Comparison of ENCODE assay signal across 7 mouse cellular contexts in the genomic region with DNA sequence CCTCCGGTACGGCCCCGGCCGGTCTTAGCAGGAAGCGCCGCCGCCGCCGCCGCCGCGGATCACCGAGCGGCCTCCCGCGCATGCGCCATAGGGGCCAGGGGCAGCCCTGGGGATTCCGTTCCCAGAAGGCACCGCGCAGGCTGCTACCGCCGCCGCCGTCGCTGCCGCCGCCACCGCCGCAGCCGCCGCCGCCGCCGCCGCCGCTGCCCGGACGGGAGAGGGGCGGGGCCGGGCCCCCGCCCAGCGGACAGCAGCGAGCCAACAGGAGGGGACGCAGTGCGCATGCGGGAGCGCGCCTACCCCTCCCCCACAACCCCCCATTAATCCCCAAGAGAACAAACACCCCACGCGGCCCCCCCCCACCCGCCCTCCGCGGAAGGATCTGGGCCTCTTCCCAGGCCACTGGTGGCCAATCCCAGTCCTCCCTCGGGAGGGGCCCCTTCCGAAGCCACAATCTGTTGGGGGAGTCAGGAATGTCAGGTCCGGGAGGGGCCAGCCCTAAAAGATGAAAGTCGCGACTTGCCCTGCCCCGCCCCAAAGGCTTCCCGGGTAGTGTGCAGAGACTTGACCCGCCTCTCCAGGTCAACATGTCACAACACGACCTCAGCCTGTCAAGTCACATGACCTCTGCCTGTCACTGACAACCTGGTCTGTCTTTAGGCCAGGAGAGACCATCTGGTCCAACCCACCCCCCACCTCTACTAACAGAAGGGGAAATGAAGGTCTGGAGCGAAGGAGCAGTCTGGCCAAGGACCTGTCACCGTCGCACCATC. TPM values are rescaled to one million over a fixed set of nuclear protein-coding genes. Genes with fewer than 3 reads are reported as not detected.
DNase-seq lines count a peak whose midpoint lies in the region; ATAC-seq lines count a peak whose summit lies in the region.

A gene (minus strand): TSS at position 219 of the 773 bp plus-strand sequence.

- H3K36me3 ChIP-seq in intestine, embryonic 14.5 days (ENCODE audit: control insufficient read depth, insufficient read depth, low read length), result peaks cover 41% of the 10 kb centered on the region
- peaks cover 11% of the 10 kb centered on the region; the same call in 1 of the 2 replicates for H3K36me3 ChIP-seq in midbrain, embryonic 11.5 days (ENCODE audit: control insufficient read depth, insufficient read depth, low read length)

- H3K4me2 ChIP-seq in intestine, embryonic 14.5 days (ENCODE audit: low read length), result peak within 1 kb of the TSS; percentile 91
- H3K4me2 ChIP-seq in midbrain, embryonic 11.5 days, result peak within 1 kb of the TSS; percentile 93

- H3K9ac ChIP-seq in intestine, embryonic 14.5 days (ENCODE audit: low read length), result peak within 1 kb of the TSS; percentile 77
- peak within 1 kb of the TSS; percentile 85 for H3K9ac ChIP-seq in midbrain, embryonic 11.5 days (ENCODE audit: low read length)

- ATAC-seq in intestine, embryonic 14.5 days (replicated peaks; ENCODE audit: low FRiP score, low TSS enrichment, low read depth), result peak; percentile 22
- peak; percentile 31 for ATAC-seq in midbrain, embryonic 11.5 days (ENCODE audit: low FRiP score)

- WGBS in intestine, embryonic 14.5 days, result under 1% methylated on average over 42 of the region's 65 CpGs
- 0% methylated on average over 49 of the region's 65 CpGs for WGBS in midbrain, embryonic 11.5 days

- H3K4me1 ChIP-seq in intestine, embryonic 14.5 days (replicated peaks; ENCODE audit: control insufficient read depth, insufficient read depth, low read length), result peaks cover 41% of the 10 kb centered on the region
- peaks cover 45% of the 10 kb centered on the region for H3K4me1 ChIP-seq in midbrain, embryonic 11.5 days (ENCODE audit: control insufficient read depth, insufficient read depth, low read length)

- H3K27ac ChIP-seq in intestine, embryonic 14.5 days (ENCODE audit: low read depth), result peak within 1 kb of the TSS; percentile 97
- H3K27ac ChIP-seq in midbrain, embryonic 11.5 days (ENCODE audit: low read depth, low read length), result peak within 1 kb of the TSS; percentile 97

- no peaks in the 10 kb centered on the region for H3K9me3 ChIP-seq in intestine, embryonic 14.5 days (ENCODE audit: control insufficient read depth, low read length)
- H3K9me3 ChIP-seq in midbrain, embryonic 11.5 days (ENCODE audit: control insufficient read depth, low read length), result no peaks in the 10 kb centered on the region

- intact Hi-C loops in left cerebral cortex, postnatal 36 days (cut with DNase I), result loop anchor here (2.0 kb wide), 1 partner anchor 22 kb away; a partner anchor contains a TSS

- peak within 1 kb of the TSS; percentile 78 for H3K4me3 ChIP-seq in intestine, embryonic 14.5 days (ENCODE audit: low read depth, low read length)
- peak within 1 kb of the TSS; percentile 64 for H3K4me3 ChIP-seq in midbrain, embryonic 11.5 days (ENCODE audit: low read depth, low read length)

- no peaks in the 10 kb centered on the region for H3K27me3 ChIP-seq in intestine, embryonic 14.5 days (replicated peaks; ENCODE audit: control insufficient read depth, insufficient read depth, low read length)
- no peaks in the 10 kb centered on the region for H3K27me3 ChIP-seq in midbrain, embryonic 11.5 days (ENCODE audit: control insufficient read depth, insufficient read depth, low read length)

- peak; percentile 84 to 90 for DNase-seq in adrenal gland, adult 18-20 months (ENCODE audit: low spot score in 2 of 2)
- DNase-seq in embryo, embryonic 10.5 days (ENCODE audit: low spot score), result peak; percentile 91
- peak; percentile 91 for DNase-seq in gastrocnemius, postnatal 25 days
- peak; percentile 93 for DNase-seq in intestine, embryonic 14.5 days (ENCODE audit: low spot score)
- DNase-seq in left cerebral cortex, postnatal 36 days (ENCODE audit: low spot score in 2 of 2), result peak; percentile 88 to 90
- DNase-seq in midbrain, embryonic 11.5 days (ENCODE audit: low spot score, missing footprints), result peak; percentile 99
- DNase-seq in skeletal muscle tissue, adult 2 months (ENCODE audit: low read depth, low spot score), result peak; percentile 95

RNA-seq across cellular contexts. Expression of the gene that starts here (rescaled TPM):
- total RNA-seq in adrenal gland, adult 18-20 months (2021), result 10 to 100 TPM; 38.9 to 45.4 TPM
- total RNA-seq in gastrocnemius, postnatal 25 days (2021), result 10 to 100 TPM; 12.7 to 14.3 TPM
- polyA plus RNA-seq in intestine, embryonic 14.5 days (2014; fragmentation: Nextera tagmentation; extraction: Ambion mirVana), result 19.2 and 20.6 TPM in 2 replicates
- total RNA-seq in left cerebral cortex, postnatal 36 days (2021), result 10 to 100 TPM; 32.9 to 54.4 TPM
- polyA plus RNA-seq in midbrain, embryonic 11.5 days (2014; fragmentation: Nextera tagmentation; extraction: Ambion mirVana), result 12.3 and 16.3 TPM in 2 replicates

Comparison
In these comparisons a context has a peak if more than half of its experiments do, and no peak if none do; other contexts are left out.
1. Peak in every context shown above with its lines: DNase-seq, ATAC-seq, H3K4me3 ChIP-seq and H3K27ac ChIP-seq.